Mouse (Mus musculus) ES-Bruce4 (cell line): ENCODE results near the gene Sec31a.

Source experiments
- CTCF ChIP-seq: IDR thresholded peaks from one replicate; pipeline ENCODE4 v1.8.1; 2011; ENCODE audit warnings: low read depth, low read length
- POLR2A ChIP-seq: IDR thresholded peaks from one replicate; pipeline ENCODE4 v1.8.1; 2011; ENCODE audit warnings: low read length; ENCODE audit not compliant: insufficient read depth

GRCm38 (mm10) chr5:100451871-100452270 lies 35.8 kb upstream of the Sec31a start:
- no peak for TF ChIP-seq POLR2A
- no peak for TF ChIP-seq CTCF
